Comparison of ENCODE assay signal across 29 mouse cellular contexts in the genomic region with DNA sequence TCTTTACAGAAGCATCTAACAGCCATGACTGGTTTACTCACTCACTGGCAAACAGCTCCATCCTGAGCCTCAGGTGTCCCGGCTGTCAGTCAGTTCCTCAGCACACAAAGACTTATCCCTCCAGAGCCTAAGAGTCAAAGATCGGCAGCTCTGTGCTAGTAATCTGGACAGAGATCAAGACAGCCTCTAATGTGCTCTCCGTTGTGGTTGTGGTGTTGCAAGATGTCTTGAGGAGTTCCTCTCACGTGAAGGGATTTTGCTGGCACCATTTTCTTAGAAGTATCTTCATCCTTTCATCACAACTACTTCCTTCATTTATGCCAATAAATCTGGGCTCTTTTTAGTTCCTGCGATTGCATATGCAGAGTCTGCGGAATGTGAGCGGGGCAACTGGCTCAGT. TPM values are rescaled to one million over a fixed set of nuclear protein-coding genes. Genes with fewer than 3 reads are reported as not detected.
DNase-seq lines count a peak whose midpoint lies in the region; ATAC-seq and TF ChIP-seq lines count a peak whose summit lies in the region.
"Had no signal": no experiment of that assay in that cellular context is flagged by ENCODE, and none has a peak within 500 bp of the region (broad histone marks: within the 10 kb centered on the region; RNA-seq: fewer than 3 reads in every experiment).

No protein-coding gene starts in this region.

- peak; percentile 67 for ATAC-seq in megakaryocyte, adult 5-6 weeks (ENCODE audit: poor library complexity, severe bottlenecking)
- ATAC-seq in erythroid progenitor cell, adult 5-6 weeks (replicated peaks; ENCODE audit: low FRiP score, poor library complexity, severe bottlenecking): no peak
- ATAC-seq: activated CD4-positive, CD25-positive, alpha-beta regulatory T cell, adult 4 months; CD4-positive, CD25-positive, alpha-beta regulatory T cell, adult 4 months; forebrain, embryonic 13.5 days; forebrain, embryonic 16.5 days had no signal

- no peaks in the 10 kb centered on the region; the same call in none of the 2 replicates for H3K4me1 ChIP-seq in lung, adult 2 months (ENCODE audit: control insufficient read depth, insufficient read depth, low read length)
- H3K4me1 ChIP-seq: forebrain, embryonic 13.5 days; hindbrain, embryonic 15.5 days had no signal

- 56% methylated on average over 7 of the region's 7 CpGs for WGBS in lung, adult 2 months

- TF ChIP-seq POLR2A in lung, adult 2 months (IDR thresholded peaks at IDR 0.05; ENCODE audit: borderline replicate concordance, extremely low read depth, low read depth, low read length): no peak

- TF ChIP-seq CTCF in lung, adult 2 months (IDR thresholded peaks at IDR 0.05; ENCODE audit: insufficient read depth, low read length): no peak

- H3K4me3 ChIP-seq in lung, adult 2 months (replicated peaks; ENCODE audit: extremely low read depth, low read depth, low read length): no peak overlapping the region
- H3K4me3 ChIP-seq: embryonic facial prominence, embryonic 10.5 days; embryonic facial prominence, embryonic 13.5 days; erythroblast, embryonic 14.5 days; forebrain, embryonic 10.5 days; forebrain, embryonic 13.5 days; hindbrain, embryonic 12.5 days; hindbrain, embryonic 15.5 days had no signal

- peak; percentile 39 for DNase-seq in lung, postnatal 36 days
- no peak for DNase-seq in lung, adult 2 months
- peak; percentile 17 for DNase-seq in c-Kit-positive CD71-negative TER-119-negative erythroid progenitor cells, embryonic 14.5 days (ENCODE audit: low read depth)
- DNase-seq in yolk sac, embryonic 10.5 days (ENCODE audit: low spot score): peak; percentile 52
- DNase-seq in adrenal gland, postnatal 14 days: no peak
- no peak for DNase-seq in layer of hippocampus, postnatal 14 days (ENCODE audit: low spot score in 2 of 2)
- DNase-seq: adrenal gland, postnatal 10 days; cerebellum, adult 11 months; cerebellum, adult 2 months; cerebellum, adult 9-11 months; cerebellum, postnatal 25 days; embryo, embryonic 11 days; gastrocnemius, postnatal 10 days; gastrocnemius, postnatal 36 days; heart, adult 11 months had no signal

RNA-seq across cellular contexts. Expression of gene Baiap2l1, which starts 45.7 kb away (rescaled TPM):
- polyA plus RNA-seq in lung, adult 2 months (2012; rRNA removed): 20.4 and 22.6 TPM in 2 replicates
- not detected in 2 replicates for total RNA-seq in megakaryocyte, adult 5-6 weeks (2015)
- not detected in 2 replicates for total RNA-seq in megakaryocyte, adult 5-6 weeks (2017)
- 6.2 and 8.2 TPM in 2 replicates for total RNA-seq in adrenal gland, postnatal 14 days (2021)
- 1 to 10 TPM in 1 of 2 experiments, under 1 TPM in 1; 0.57 to 1.4 TPM for total RNA-seq in layer of hippocampus, postnatal 14 days (2021)
- not detected in 2 replicates for total RNA-seq in erythroid progenitor cell, adult 5-6 weeks (2015; ENCODE audit: low replicate concordance)
- not detected in 2 replicates for total RNA-seq in erythroid progenitor cell, adult 5-6 weeks (2017; ENCODE audit: low replicate concordance)
- total RNA-seq: hematopoietic stem cell, adult 5-6 weeks; MEL had no signal
- polyA plus RNA-seq: erythroblast, embryonic 14.5 days had no signal

Comparison
In these comparisons a context has a peak if more than half of its experiments do, and no peak if none do; other contexts are left out.
1. DNase-seq: peak in lung, postnatal 36 days (single experiment), c-Kit-positive CD71-negative TER-119-negative erythroid progenitor cells, embryonic 14.5 days (single experiment) and yolk sac, embryonic 10.5 days (single experiment); none in lung, adult 2 months (single experiment), adrenal gland, postnatal 14 days (single experiment) and layer of hippocampus, postnatal 14 days (0 of 2).